Mouse (Mus musculus) liver, embryonic 13.5 days (tissue): ENCODE measurements around the gene Samd7. TPM values are rescaled to one million over a fixed set of nuclear protein-coding genes. Genes with fewer than 3 reads are reported as not detected.
"Not testable (repeated sequence)": the region's sequence is repeated elsewhere in the genome, so short reads cannot be mapped to it uniquely, and the experiment has no call there.

Experiments used
- ATAC-seq: fragments of 200-750 bp; cut with Nextera tagmentation; 2 replicates; pipeline ENCODE4 v1.8.0; 2017; ENCODE audit warnings: low read depth, mild to moderate bottlenecking, moderate number of reproducible peaks, moderate library complexity
- DNase-seq: peaks from one replicate; pipeline ENCODE4 v3.0.0; 2022
- H3K27ac ChIP-seq: fragments of 300-500 bp; sonication (generic); 2 replicates; pipeline ENCODE4 v1.5.1; 2015; ENCODE audit warnings: moderate library complexity, mild to moderate bottlenecking, inconsistent platforms
- H3K27me3 ChIP-seq: fragments of 300-500 bp; sonication (generic); 2 replicates; pipeline ENCODE4 v1.6.1; 2015; ENCODE audit warnings: mild to moderate bottlenecking, inconsistent platforms
- H3K36me3 ChIP-seq: fragments of 300-500 bp; sonication (generic); 2 replicates; pipeline ENCODE4 v1.6.1; 2015; ENCODE audit warnings: mild to moderate bottlenecking, inconsistent platforms
- H3K4me1 ChIP-seq: fragments of 300-500 bp; sonication (generic); replicated peaks from 2 replicates; pipeline ENCODE4 v1.6.1; 2015; ENCODE audit warnings: inconsistent platforms
- H3K4me2 ChIP-seq: fragments of 300-500 bp; sonication (generic); 2 replicates; pipeline ENCODE4 v1.6.1; 2015; ENCODE audit warnings: inconsistent platforms, mild to moderate bottlenecking, moderate library complexity
- H3K4me3 ChIP-seq: fragments of 300-500 bp; sonication (generic); replicated peaks from 2 replicates; pipeline ENCODE4 v1.5.1; 2015; ENCODE audit warnings: mild to moderate bottlenecking, inconsistent platforms
- H3K9ac ChIP-seq: fragments of 300-500 bp; sonication (generic); 2 replicates; pipeline ENCODE4 v1.6.1; 2015; ENCODE audit warnings: mild to moderate bottlenecking, inconsistent platforms
- H3K9me3 ChIP-seq: fragments of 300-500 bp; sonication (generic); replicated peaks from 2 replicates; pipeline ENCODE4 v1.6.1; 2016; ENCODE audit warnings: inconsistent platforms
- WGBS: fragments of 180-500 bp; shearing (Covaris S2); methylation state at CpG from one replicate; pipeline ENCODE4 v1.1.7; 2015; ENCODE audit not compliant: insufficient replicate concordance; 5-methylcytosine and 5-hydroxymethylcytosine counted together
- polyA plus RNA-seq: library from polyadenylated mRNA; unstranded; fragments of >200 nt; fragmentation: Nextera tagmentation; extraction: Ambion mirVana; gene quantifications from 2 replicates; pipeline ENCODE4 v1.2.1, GENCODE M21; 2015

Samd7 gene
- polyA plus RNA-seq = 0.06 and 0.09 TPM in 2 replicates

DNA sequence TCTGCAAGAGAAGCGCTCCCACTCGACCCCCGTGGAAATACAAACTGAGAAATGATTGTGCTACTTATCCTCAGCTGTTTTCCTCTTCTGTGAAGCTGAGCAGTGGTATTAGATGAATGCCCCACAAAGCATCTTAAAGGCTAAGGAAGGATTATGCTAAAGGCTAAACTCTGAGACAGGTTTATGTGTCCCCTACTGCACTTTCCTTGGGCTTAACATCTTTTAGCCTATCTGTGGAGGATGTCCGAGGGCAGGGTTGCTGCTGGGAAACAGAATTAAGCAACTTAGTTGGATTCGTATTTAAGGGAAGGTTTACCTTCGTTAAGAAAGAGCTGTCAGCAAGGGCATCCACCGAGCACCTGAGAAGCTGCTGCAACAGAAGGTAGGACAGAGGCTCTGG lies at the start of gene Samd7:
TSS of gene Samd7 (plus strand) at position 288 of the 400 bp plus-strand sequence.
- Histone ChIP-seq H3K4me1 (no peaks in the 10 kb centered on the region), H3K27ac (no peak within 1 kb of the TSS), H3K27me3 (no peaks in the 10 kb centered on the region; the same call in 1 of the 2 replicates), H3K9ac (no peak within 1 kb of the TSS), H3K36me3 (no peaks in the 10 kb centered on the region), H3K4me3 (no peak within 1 kb of the TSS), H3K4me2 (no peak within 1 kb of the TSS), H3K9me3 (no peaks in the 10 kb centered on the region)
- DNase-seq = no peak
- 61% methylated on average over 7 of the region's 7 CpGs for WGBS
- ATAC-seq = no peak

DNA sequence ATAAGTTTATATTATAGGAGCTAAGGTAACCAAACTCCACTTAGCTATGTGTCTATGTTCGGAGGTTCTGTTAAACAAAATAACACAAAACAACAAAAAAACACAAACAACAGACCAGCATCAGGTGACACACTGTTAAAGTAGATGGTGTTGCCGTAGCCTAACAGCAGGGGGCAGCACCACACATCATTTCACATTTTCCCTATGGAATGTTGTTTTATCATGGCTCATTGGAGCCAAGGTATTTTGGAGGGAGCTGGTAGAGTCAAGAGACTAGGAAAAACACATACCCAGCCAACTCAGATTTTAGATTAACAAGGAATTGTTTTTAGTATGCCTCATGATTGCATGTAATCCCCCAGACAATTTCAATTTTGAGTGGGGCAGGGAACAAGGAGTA lies 49.7 kb upstream of the Samd7 start:
- WGBS = 4% methylated on average over 2 of the region's 2 CpGs

DNA sequence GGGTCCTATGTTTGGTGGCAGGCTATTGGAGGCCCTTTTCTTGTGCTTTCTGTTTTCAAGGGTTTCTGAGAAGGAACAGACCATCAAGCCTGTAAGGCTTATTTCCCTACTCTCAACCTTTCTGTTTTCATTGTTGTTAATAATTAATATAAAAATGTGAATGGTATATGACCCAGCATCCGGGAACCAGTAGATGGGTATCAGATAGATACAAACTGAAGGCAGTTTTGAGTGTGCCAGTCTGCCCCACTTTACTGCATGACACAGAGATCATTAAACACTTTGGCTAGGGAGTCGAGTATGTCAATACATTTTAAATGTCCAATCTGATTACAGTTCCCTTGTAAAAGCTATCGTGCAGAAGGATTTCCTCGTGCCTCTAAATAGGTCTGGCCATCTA lies 48.2 kb upstream of the Samd7 start:
- 65% methylated on average over 4 of the region's 4 CpGs for WGBS
- no peaks in the 10 kb centered on the region for H3K9me3 ChIP-seq
- H3K4me2 ChIP-seq = no peak overlapping the region
- no peak overlapping the region for H3K4me3 ChIP-seq
- no peak overlapping the region for H3K27ac ChIP-seq
- no peaks in the 10 kb centered on the region for H3K36me3 ChIP-seq
- ATAC-seq = no peak
- DNase-seq = no peak
- H3K9ac ChIP-seq = no peak overlapping the region
- H3K4me1 ChIP-seq = no peaks in the 10 kb centered on the region
- no peaks in the 10 kb centered on the region for H3K27me3 ChIP-seq

More for the DNA sequence above, 49.7 kb upstream of the Samd7 start:
- no peak for ATAC-seq
- Histone ChIP-seq H3K27ac (no peak overlapping the region), H3K4me2 (no peak overlapping the region), H3K9ac (no peak overlapping the region), H3K27me3 (no peaks in the 10 kb centered on the region), H3K4me3 (no peak overlapping the region), H3K9me3 (no peaks in the 10 kb centered on the region), H3K4me1 (no peaks in the 10 kb centered on the region), H3K36me3 (no peaks in the 10 kb centered on the region)
- peak; percentile 6 for DNase-seq

DNA sequence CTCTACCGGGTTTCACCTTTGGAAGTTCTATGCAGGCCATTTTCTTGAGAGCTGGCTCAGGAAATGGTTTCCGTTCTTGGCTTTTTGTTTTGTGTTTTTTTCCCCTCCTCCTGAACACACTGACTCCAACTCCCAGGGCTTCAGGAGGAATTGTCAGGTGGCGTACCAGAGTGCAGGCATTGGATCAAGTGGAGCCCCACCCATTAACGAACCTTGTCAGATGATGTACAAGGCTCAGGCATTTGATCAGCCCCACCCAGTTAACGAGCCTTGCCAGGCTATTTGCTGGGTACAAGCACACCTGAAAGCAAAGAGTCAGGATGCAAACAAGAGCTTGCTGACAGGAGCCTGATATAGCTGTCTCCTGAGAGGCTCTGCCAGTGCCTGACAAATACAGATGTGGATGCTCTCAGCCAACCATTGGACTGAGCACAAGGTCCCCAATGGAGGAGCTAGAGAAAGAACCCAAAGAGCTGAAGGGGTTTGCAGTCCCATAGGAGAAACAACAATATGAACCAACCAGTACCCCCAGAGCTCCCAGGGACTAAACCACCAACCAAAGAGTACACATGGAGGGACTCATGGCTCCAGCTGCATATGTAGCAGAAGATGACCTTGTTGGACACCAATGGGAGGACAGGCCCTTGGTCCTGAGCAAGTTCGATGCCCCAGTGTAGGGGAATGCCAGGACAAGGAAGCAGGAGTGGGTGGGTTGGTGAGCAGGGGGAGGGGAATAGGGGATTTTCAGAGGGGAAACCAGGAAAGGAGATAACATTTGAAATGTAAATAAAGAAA lies 46.2 kb upstream of the Samd7 start, which contains the start of gene Lrrc31:
TSS of gene Lrrc31 (minus strand) at position 133 of the 795 bp plus-strand sequence.
- not testable (repeated sequence) for H3K9me3 ChIP-seq, H3K27ac ChIP-seq, DNase-seq, H3K4me1 ChIP-seq, H3K9ac ChIP-seq, H3K36me3 ChIP-seq, H3K4me2 ChIP-seq, H3K4me3 ChIP-seq, H3K27me3 ChIP-seq, ATAC-seq
- 56% methylated on average over 6 of the region's 6 CpGs for WGBS

DNA sequence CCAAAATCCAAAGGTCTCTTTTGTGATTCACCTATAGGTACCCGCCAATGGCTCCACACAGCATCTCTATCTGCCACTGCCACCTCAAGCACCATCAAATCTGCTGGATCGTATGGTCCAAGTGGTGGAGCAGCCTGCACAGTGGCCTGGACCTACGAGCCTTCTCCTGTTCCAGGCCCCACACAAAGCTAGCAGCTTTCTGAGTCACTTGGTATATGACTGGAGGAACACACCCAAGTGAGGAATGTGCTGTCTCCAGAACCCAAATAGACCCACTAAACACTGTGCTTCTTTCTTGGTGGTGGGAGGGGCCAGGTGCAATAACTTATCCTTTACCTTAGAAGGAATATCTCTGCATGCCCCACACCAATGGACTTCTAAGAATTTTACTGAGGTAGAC lies 40.1 kb upstream of the Samd7 start:
- Histone ChIP-seq H3K9ac (no peak overlapping the region), H3K27me3 (0 out of 2 replicates have a peak, but pooled peaks cover 2% of the 10 kb centered on the region), H3K4me1 (peaks cover 14% of the 10 kb centered on the region), H3K4me3 (no peak overlapping the region), H3K36me3 (no peaks in the 10 kb centered on the region), H3K4me2 (no peak overlapping the region), H3K9me3 (no peaks in the 10 kb centered on the region), H3K27ac (no peak overlapping the region)
- DNase-seq (no peak), ATAC-seq (no peak)
- WGBS = 59% methylated on average over 3 of the region's 3 CpGs

DNA sequence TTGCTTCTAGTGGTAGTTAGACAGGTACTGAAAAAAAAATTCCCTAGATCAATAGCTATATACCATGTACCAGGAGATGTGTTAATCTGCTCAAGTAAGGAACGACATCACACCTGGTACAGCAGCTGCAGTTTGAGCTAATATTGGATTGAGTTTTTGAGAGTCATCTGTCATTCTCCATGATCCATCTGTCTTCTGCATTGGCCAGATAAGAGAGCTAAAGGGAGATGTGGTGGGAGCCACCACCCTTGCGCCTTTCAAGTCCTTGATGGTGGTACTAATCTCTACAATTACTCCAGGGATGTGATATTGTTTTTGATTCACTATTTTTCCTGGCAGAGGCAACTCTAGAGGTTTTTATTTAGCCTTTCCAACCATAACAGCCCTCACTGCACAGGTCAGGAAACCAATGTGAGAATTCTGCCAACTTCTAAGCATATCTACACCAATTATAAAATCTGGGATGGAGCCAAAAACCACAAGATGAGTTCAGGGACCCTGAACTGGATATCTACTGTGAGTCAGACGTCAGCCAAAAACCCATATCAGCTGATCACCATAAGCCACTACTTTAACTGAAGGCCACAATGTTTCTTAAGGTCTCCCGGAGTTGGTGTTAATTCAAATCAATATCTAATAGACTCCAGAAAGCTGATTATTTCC lies 39.3 kb upstream of the Samd7 start:
- Histone ChIP-seq H3K27me3 (0 out of 2 replicates have a peak, but pooled peaks cover 2% of the 10 kb centered on the region), H3K27ac (no peak overlapping the region), H3K36me3 (no peaks in the 10 kb centered on the region), H3K4me2 (no peak overlapping the region), H3K4me3 (no peak overlapping the region), H3K9ac (no peak overlapping the region), H3K4me1 (peaks cover 14% of the 10 kb centered on the region), H3K9me3 (no peaks in the 10 kb centered on the region)
- ATAC-seq = peak; percentile 71
- DNase-seq = no peak
- WGBS = 20% methylated on average over 4 of the region's 4 CpGs

DNA sequence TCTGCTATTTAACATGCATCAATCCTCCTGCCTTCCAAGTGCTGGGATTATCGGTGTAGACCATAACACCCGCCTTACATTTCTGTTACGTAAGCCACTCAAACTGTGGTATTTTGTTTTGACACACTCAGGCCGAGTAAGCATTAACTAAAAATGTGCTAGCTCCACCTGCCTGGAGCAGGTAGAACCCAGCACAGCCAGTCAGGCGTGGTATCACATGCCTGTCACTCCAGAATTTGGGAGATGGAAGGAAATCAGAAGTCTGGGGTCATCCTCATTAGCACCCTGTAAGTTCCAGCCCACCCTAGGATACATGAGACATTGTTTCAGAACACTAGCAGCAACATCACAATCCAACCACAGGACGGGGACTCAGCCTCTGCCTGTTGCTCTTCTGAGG lies 35.9 kb upstream of the Samd7 start:
- H3K4me2 ChIP-seq = no peak overlapping the region
- DNase-seq (no peak), ATAC-seq (no peak)
- H3K27ac ChIP-seq = no peak overlapping the region
- no peak overlapping the region for H3K9ac ChIP-seq
- H3K27me3 ChIP-seq = 0 out of 2 replicates have a peak, but pooled peaks cover under 1% of the 10 kb centered on the region
- peaks cover 14% of the 10 kb centered on the region for H3K4me1 ChIP-seq
- no peaks in the 10 kb centered on the region for H3K36me3 ChIP-seq
- H3K9me3 ChIP-seq = no peaks in the 10 kb centered on the region
- no peak overlapping the region for H3K4me3 ChIP-seq
- 63% methylated on average over 6 of the region's 6 CpGs for WGBS

DNA sequence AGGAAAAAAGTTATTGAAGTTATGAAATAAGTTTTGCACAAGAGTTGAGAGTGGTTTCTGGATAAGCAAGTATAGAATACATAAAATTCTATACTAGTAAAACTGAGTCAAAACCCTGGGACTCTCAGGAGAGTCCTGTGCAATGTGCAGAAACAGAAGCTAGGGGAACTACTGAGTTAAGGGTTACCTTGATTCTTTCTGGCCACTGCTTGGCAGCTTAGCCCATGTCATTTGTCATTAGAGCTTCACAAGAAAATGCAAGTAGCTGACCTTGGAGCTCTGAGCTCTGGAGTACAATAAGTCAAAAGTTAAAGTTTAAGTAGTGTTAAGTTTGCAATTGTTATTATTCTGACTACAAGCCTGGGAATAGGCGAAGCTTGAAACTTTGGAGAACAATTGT lies 32.8 kb upstream of the Samd7 start:
- H3K36me3 ChIP-seq = no peaks in the 10 kb centered on the region
- H3K4me3 ChIP-seq = no peak overlapping the region
- H3K4me2 ChIP-seq = no peak overlapping the region
- ATAC-seq (no peak), DNase-seq (no peak)
- no peaks in the 10 kb centered on the region for H3K27me3 ChIP-seq
- WGBS = 63% methylated on average over 1 of the region's 1 CpGs
- H3K27ac ChIP-seq = no peak overlapping the region
- H3K9ac ChIP-seq = no peak overlapping the region
- H3K4me1 ChIP-seq = no peaks in the 10 kb centered on the region
- no peaks in the 10 kb centered on the region for H3K9me3 ChIP-seq

DNA sequence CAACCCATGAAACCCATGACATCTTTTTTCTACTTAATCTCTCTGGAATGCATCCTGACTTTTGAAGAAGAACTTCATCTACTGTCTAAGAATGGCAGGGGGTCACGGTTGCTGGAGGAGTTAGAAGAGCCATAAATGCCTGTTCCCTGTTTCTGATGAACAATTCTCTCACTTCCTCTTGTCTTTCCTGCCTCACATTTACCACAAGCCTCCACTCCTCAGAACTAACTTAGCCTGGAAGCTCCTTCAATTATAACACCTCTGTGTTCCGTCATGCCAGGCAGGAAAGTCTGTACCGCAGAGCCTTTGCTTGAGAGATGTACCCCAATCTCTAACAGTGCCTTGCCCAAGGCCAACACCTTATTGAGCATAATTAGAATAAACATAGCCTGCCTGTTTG lies 27.4 kb upstream of the Samd7 start:
- Histone ChIP-seq H3K9me3 (no peaks in the 10 kb centered on the region), H3K27me3 (no peaks in the 10 kb centered on the region), H3K27ac (no peak overlapping the region), H3K4me1 (no peaks in the 10 kb centered on the region), H3K36me3 (no peaks in the 10 kb centered on the region), H3K4me3 (no peak overlapping the region), H3K9ac (no peak overlapping the region), H3K4me2 (no peak overlapping the region)
- WGBS = 65% methylated on average over 3 of the region's 3 CpGs
- ATAC-seq (no peak), DNase-seq (no peak)

DNA sequence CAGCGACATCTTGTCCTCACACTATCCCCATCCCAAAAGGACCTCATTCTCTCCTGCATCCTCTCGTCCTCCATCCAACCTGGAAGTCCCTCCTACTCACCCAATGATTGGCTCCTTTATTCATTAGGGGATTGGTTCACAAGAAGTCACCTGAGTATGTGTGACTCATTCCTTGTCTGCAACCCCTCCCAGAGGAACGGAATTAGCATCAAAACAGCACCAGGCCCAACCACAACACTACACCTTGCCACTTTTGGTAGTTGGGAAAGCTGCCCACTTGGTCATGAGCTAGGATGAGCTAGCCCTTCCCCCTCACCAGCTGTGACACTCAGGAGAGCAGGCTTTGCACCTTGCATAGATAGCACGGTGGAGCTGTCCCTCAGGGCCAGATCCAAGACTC lies 24.1 kb upstream of the Samd7 start:
- no peak for ATAC-seq
- H3K4me3 ChIP-seq = no peak overlapping the region
- no peaks in the 10 kb centered on the region for H3K4me1 ChIP-seq
- no peak for DNase-seq
- 61% methylated on average over 4 of the region's 4 CpGs for WGBS
- H3K9ac ChIP-seq = no peak overlapping the region
- no peaks in the 10 kb centered on the region for H3K9me3 ChIP-seq
- H3K36me3 ChIP-seq = no peaks in the 10 kb centered on the region
- H3K27me3 ChIP-seq = no peaks in the 10 kb centered on the region
- H3K27ac ChIP-seq = no peak overlapping the region
- H3K4me2 ChIP-seq = no peak overlapping the region

DNA sequence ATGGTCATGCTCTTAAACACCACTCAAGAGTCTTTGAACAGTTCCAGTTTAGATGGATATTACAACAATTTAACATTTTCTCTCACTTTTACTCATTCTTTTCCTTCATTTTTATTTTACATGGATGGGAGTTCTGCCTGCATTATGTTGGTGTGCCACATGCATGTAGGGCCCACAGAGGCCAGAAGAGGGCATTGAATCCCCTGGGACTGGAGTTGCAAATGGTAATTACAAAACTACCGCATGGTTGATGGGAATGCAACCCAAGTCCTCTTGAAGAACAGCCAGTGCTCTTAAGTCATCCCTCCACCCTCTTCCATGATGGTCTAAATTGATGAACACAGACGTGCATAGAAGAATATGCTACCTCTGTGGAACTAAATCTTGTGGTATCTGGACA lies 23.6 kb upstream of the Samd7 start:
- Histone ChIP-seq H3K4me3 (no peak overlapping the region), H3K27ac (no peak overlapping the region), H3K4me1 (no peaks in the 10 kb centered on the region), H3K9me3 (no peaks in the 10 kb centered on the region), H3K27me3 (no peaks in the 10 kb centered on the region), H3K9ac (no peak overlapping the region), H3K4me2 (no peak overlapping the region), H3K36me3 (no peaks in the 10 kb centered on the region)
- ATAC-seq = no peak
- DNase-seq = no peak
- 74% methylated on average over 2 of the region's 2 CpGs for WGBS
